Mouse (Mus musculus) stomach, embryonic 14.5 days (tissue): Measurements from ENCODE around the gene Olfr781. TPM values are rescaled to one million over a fixed set of nuclear protein-coding genes. Genes with fewer than 3 reads are reported as not detected.

Source experiments
- polyA plus RNA-seq: library from polyadenylated mRNA; unstranded; fragments of >200 nt; fragmentation: Nextera tagmentation; extraction: Ambion mirVana; gene quantifications from 2 replicates; pipeline ENCODE4 v1.2.1, GENCODE M21; 2014

The Olfr781 gene
- polyA plus RNA-seq, 1 experiment from 2014 or later: not detected

Other genes with a start within 250 kb of the Olfr781 start
- not detected in 2 replicates for gene Olfr767, start 245.9 kb upstream of the Olfr781 start, polyA plus RNA-seq
- not detected in 2 replicates for gene Olfr768, start 229.5 kb upstream of the Olfr781 start, polyA plus RNA-seq
- not detected in 2 replicates for gene Olfr769, start 211.0 kb upstream of the Olfr781 start, polyA plus RNA-seq
- not detected in 2 replicates for gene Olfr770, start 189.9 kb upstream of the Olfr781 start, polyA plus RNA-seq
- gene Olfr771, start 164.1 kb upstream of the Olfr781 start, polyA plus RNA-seq: not detected in 2 replicates
- not detected in 2 replicates for gene Olfr772, start 150.9 kb upstream of the Olfr781 start, polyA plus RNA-seq
- gene Olfr773, start 141.4 kb upstream of the Olfr781 start, polyA plus RNA-seq: not detected in 2 replicates
- gene Olfr774, start 92.7 kb upstream of the Olfr781 start, polyA plus RNA-seq: not detected in 2 replicates
- not detected in 2 replicates for gene Olfr775, start 80.4 kb upstream of the Olfr781 start, polyA plus RNA-seq
- not detected in 2 replicates for gene Olfr776, start 69.7 kb upstream of the Olfr781 start, polyA plus RNA-seq
- not detected in 2 replicates for gene Olfr777, start 57.4 kb upstream of the Olfr781 start, polyA plus RNA-seq
- gene Olfr780, start 10.7 kb upstream of the Olfr781 start, polyA plus RNA-seq: not detected in 2 replicates
- not detected in 2 replicates for gene Olfr782, start 20.0 kb downstream of the Olfr781 start, polyA plus RNA-seq
- 0.10 and 0.17 TPM in 2 replicates for gene Olfr784, start 55.2 kb downstream of the Olfr781 start, polyA plus RNA-seq
- gene Olfr785, start 76.6 kb downstream of the Olfr781 start, polyA plus RNA-seq: not detected in 2 replicates
- not detected in 2 replicates for gene Olfr786, start 98.5 kb downstream of the Olfr781 start, polyA plus RNA-seq
- not detected in 2 replicates for gene Olfr787, start 133.0 kb downstream of the Olfr781 start, polyA plus RNA-seq
- gene Olfr788, start 142.1 kb downstream of the Olfr781 start, polyA plus RNA-seq: not detected in 2 replicates
- not detected in 2 replicates for gene Olfr789, start 155.9 kb downstream of the Olfr781 start, polyA plus RNA-seq
- not detected in 2 replicates for gene Olfr790, start 169.6 kb downstream of the Olfr781 start, polyA plus RNA-seq
- gene Olfr791, start 192.9 kb downstream of the Olfr781 start, polyA plus RNA-seq: not detected in 2 replicates
- gene Olfr792, start 210.3 kb downstream of the Olfr781 start, polyA plus RNA-seq: not detected in 2 replicates
- gene Olfr794, start 238.8 kb downstream of the Olfr781 start, polyA plus RNA-seq: not detected in 2 replicates